Mouse (Mus musculus) small intestine, adult 2 months (tissue): ENCODE measurements around the gene H2-M10.6.

Experiments used
- CTCF ChIP-seq: fragments of 200-500 bp; IDR thresholded peaks from 2 replicates; pipeline ENCODE4 v1.5.1; 2012; ENCODE audit warnings: low read depth, mild to moderate bottlenecking, control low read depth, inconsistent platforms, low read length, moderate library complexity, mixed read lengths; ENCODE audit not compliant: insufficient replicate concordance, insufficient read length; ENCODE audit errors: extremely low read depth
- POLR2A ChIP-seq: fragments of 200-500 bp; IDR thresholded peaks from 2 replicates; pipeline ENCODE4 v1.6.1; 2012; ENCODE audit warnings: low read depth, mild to moderate bottlenecking, control low read depth, inconsistent platforms, low read length, moderate library complexity

DNA sequence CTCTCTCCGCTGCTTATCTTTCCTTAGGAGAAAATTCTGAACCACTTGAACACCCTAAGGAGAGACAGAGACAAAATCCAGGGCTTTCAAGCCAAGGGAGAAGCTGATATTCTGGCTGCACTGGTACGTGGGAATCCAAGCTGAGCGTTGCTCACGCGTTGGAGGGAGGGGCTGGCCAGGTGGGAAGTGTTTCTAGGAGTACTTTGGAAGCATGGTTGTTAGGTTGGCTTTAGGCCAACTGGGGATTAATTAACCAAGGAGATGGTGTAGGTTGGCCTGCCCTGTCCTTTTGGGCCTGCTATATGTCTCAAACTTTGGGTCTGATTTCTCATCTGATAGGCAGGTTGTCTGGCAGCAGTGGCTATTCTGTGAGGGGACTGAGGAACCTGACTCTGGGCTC, 39.2 kb downstream of the H2-M10.6 start:
- no peak for TF ChIP-seq CTCF
- no peak for TF ChIP-seq POLR2A
